Mouse (Mus musculus): ENCODE measurements around the gene Atf3. TPM values are rescaled to one million over a fixed set of nuclear protein-coding genes. Genes with fewer than 3 reads are reported as not detected.

Gene Atf3
- polyA plus RNA-seq, 1 experiment: 59.6 TPM

DNA sequence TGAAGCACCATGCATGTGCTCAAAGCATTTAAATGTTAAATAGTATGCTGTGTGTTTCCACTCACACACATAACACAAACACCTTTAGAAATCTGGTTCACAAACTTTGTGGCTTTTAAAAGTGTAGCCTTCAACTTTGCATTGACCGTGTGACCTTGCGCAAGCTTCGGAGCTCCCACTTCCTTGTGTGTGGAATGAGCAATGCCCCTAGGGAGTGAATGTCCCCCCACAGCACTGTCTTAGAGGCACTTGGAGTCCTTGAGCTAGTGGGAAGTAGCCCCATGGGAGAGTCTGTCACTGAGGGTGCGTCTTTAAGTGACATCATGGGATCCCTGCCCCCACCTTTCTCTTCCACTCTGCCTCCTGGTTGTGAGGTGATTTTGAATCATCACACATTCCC is 51.6 kb downstream of the Atf3 start:
- H3K27me3 ChIP-seq (ENCODE audit: control insufficient read depth, insufficient read depth, insufficient read length): peaks cover 25% of the 10 kb centered on the region
- TF ChIP-seq POLR2A (IDR thresholded peaks at IDR 0.05; ENCODE audit: insufficient read length, low read depth) (no peak), MAX (IDR thresholded peaks at IDR 0.05; ENCODE audit: low read depth) (no peak), POLR2AphosphoS2 (IDR thresholded peaks at IDR 0.05; ENCODE audit: insufficient read length, low read depth) (no peak), USF1 (IDR thresholded peaks at IDR 0.05; ENCODE audit: low read depth) (no peak), MYOD1 (IDR thresholded peaks at IDR 0.05; ENCODE audit: control insufficient read depth in 1 of 3, insufficient read length in 2 of 3, low read depth in 2 of 3) (no peak), TCF12 (IDR thresholded peaks at IDR 0.05; ENCODE audit: insufficient read depth, poor library complexity, severe bottlenecking) (no peak), E2F4 (IDR thresholded peaks at IDR 0.05; ENCODE audit: insufficient read depth) (no peak), REST (IDR thresholded peaks at IDR 0.05; ENCODE audit: insufficient read depth, insufficient read length) (no peak)
- H3K36me3 ChIP-seq (ENCODE audit: control insufficient read depth, insufficient read depth): peaks cover 23% of the 10 kb centered on the region
- H3ac ChIP-seq (ENCODE audit: control insufficient read depth, insufficient read length): no peak overlapping the region
- H3K79me2 ChIP-seq (ENCODE audit: control insufficient read depth, insufficient read depth): no peaks in the 10 kb centered on the region
- no peak overlapping the region for H3K4me2 ChIP-seq (ENCODE audit: low read depth)
- no peak overlapping the region for H3K4me3 ChIP-seq

DNA sequence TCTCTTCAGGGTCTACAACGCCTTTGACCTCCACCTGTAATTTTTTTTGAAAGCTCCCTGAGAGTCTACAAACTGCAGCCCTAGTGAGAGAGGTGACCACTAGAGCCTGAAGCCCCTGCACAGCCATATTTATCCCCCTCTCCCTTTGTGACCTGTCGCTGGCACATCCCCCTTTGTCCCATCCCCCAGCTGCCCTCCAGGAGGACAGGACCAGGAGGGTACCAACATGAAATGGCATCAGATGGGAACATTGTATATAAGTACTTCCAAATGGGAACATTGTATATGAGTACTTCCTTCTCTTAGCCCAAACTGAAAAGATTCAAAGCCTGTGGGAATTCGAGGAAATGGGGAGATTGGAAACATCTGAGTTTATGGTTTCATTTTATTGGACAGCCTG is 53.1 kb downstream of the Atf3 start, which contains the start of gene Fam71a:
Gene Fam71a, minus strand, starts transcription at position 101 of the 400 bp plus-strand sequence.
- H3K36me3 ChIP-seq (ENCODE audit: control insufficient read depth, insufficient read depth): peaks cover 9% of the 10 kb centered on the region
- H3K4me2 ChIP-seq (ENCODE audit: low read depth): no peak within 1 kb of the TSS
- H3ac ChIP-seq (ENCODE audit: control insufficient read depth, insufficient read length): no peak within 1 kb of the TSS
- no peak for TF ChIP-seq MYOD1 (IDR thresholded peaks at IDR 0.05; ENCODE audit: control insufficient read depth in 1 of 3, insufficient read length in 2 of 3, low read depth in 2 of 3)
- TF ChIP-seq E2F4 (IDR thresholded peaks at IDR 0.05; ENCODE audit: insufficient read depth): no peak
- no peak for TF ChIP-seq POLR2AphosphoS2 (IDR thresholded peaks at IDR 0.05; ENCODE audit: insufficient read length, low read depth)
- no peak for TF ChIP-seq TCF3 (IDR thresholded peaks at IDR 0.05; ENCODE audit: insufficient read length, low read depth)
- TF ChIP-seq USF1 (IDR thresholded peaks at IDR 0.05; ENCODE audit: low read depth): no peak
- no peak for TF ChIP-seq MAX (IDR thresholded peaks at IDR 0.05; ENCODE audit: low read depth)
- TF ChIP-seq SRF (IDR thresholded peaks at IDR 0.05; ENCODE audit: control insufficient read depth, insufficient read length, low read depth): no peak
- no peak for TF ChIP-seq MYOG (IDR thresholded peaks at IDR 0.05; ENCODE audit: control insufficient read depth in 1 of 3, insufficient read depth in 1 of 3, insufficient read length in 2 of 3, low read depth in 2 of 3)
- peaks cover 25% of the 10 kb centered on the region for H3K27me3 ChIP-seq (ENCODE audit: control insufficient read depth, insufficient read depth, insufficient read length)
- no peaks in the 10 kb centered on the region for H3K79me2 ChIP-seq (ENCODE audit: control insufficient read depth, insufficient read depth)
- H3K4me3 ChIP-seq: no peak within 1 kb of the TSS

DNA sequence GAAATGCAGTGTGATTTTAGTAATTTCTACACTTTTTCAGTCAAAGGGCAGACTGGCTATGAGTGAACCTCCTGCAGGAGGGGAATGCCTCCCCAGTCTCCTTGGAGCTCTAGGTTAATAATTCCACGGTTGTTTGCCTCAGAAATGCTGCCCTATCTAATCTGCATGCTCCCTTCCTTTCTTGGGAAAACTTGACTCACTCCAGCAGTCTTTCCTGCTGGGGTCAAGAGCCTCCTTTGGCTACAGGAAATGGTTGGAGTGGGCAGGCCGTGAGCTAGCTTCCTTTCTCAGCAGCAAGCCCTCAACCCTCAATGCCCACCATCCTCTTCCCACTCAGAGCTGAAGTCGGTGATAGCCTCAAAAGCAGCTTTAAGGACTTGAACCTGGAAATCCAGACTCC is 63.5 kb downstream of the Atf3 start:
- Histone ChIP-seq H3K36me3 (ENCODE audit: control insufficient read depth, insufficient read depth) (no peaks in the 10 kb centered on the region), H3ac (ENCODE audit: control insufficient read depth, insufficient read length) (no peak overlapping the region), H3K4me2 (ENCODE audit: low read depth) (no peak overlapping the region), H3K79me2 (ENCODE audit: control insufficient read depth, insufficient read depth) (no peaks in the 10 kb centered on the region), H3K27me3 (ENCODE audit: control insufficient read depth, insufficient read depth, insufficient read length) (peaks cover 26% of the 10 kb centered on the region), H3K4me3 (no peak overlapping the region)
- TF ChIP-seq POLR2A (IDR thresholded peaks at IDR 0.05; ENCODE audit: insufficient read length, low read depth) (no peak), MYOG (IDR thresholded peaks at IDR 0.05; ENCODE audit: control insufficient read depth in 1 of 3, insufficient read depth in 1 of 3, insufficient read length in 2 of 3, low read depth in 2 of 3) (no peak), SRF (IDR thresholded peaks at IDR 0.05; ENCODE audit: control insufficient read depth, insufficient read length, low read depth) (no peak), MYOD1 (IDR thresholded peaks at IDR 0.05; ENCODE audit: control insufficient read depth in 1 of 3, insufficient read length in 2 of 3, low read depth in 2 of 3) (no peak), E2F4 (IDR thresholded peaks at IDR 0.05; ENCODE audit: insufficient read depth) (no peak), TCF12 (IDR thresholded peaks at IDR 0.05; ENCODE audit: insufficient read depth, poor library complexity, severe bottlenecking) (no peak), USF1 (IDR thresholded peaks at IDR 0.05; ENCODE audit: low read depth) (no peak), POLR2AphosphoS2 (IDR thresholded peaks at IDR 0.05; ENCODE audit: insufficient read length, low read depth) (no peak), MAX (IDR thresholded peaks at IDR 0.05; ENCODE audit: low read depth) (no peak), TCF3 (IDR thresholded peaks at IDR 0.05; ENCODE audit: insufficient read length, low read depth) (no peak), REST (IDR thresholded peaks at IDR 0.05; ENCODE audit: insufficient read depth, insufficient read length) (no peak), CEBPB (IDR thresholded peaks at IDR 0.05; ENCODE audit: insufficient read depth, poor library complexity, severe bottlenecking) (no peak)

DNA sequence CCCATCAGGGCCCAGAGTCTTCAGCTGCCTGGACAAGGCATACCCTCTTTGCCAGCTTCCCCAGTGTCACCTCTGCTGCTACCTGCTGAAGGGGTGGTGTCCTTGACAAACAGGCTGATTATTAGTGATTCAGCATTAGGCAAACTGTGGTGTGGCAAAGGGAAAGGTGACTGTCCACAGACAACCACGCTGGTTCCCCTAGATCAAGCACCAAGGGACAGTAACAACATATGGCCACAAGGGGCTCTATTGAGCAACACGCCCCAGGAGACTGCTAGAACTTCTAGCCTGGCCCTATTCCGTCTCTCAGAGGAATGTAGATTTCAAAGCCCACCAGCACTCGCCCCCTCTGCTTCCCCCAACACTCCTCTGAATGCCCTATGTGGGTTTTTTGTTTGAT is 64.8 kb downstream of the Atf3 start:
- TF ChIP-seq CEBPB (IDR thresholded peaks at IDR 0.05; ENCODE audit: insufficient read depth, poor library complexity, severe bottlenecking): no peak
- TF ChIP-seq MYOG (IDR thresholded peaks at IDR 0.05; ENCODE audit: control insufficient read depth in 1 of 3, insufficient read depth in 1 of 3, insufficient read length in 2 of 3, low read depth in 2 of 3): no peak
- no peak for TF ChIP-seq USF1 (IDR thresholded peaks at IDR 0.05; ENCODE audit: low read depth)
- no peak for TF ChIP-seq REST (IDR thresholded peaks at IDR 0.05; ENCODE audit: insufficient read depth, insufficient read length)
- no peak for TF ChIP-seq TCF12 (IDR thresholded peaks at IDR 0.05; ENCODE audit: insufficient read depth, poor library complexity, severe bottlenecking)
- TF ChIP-seq MAX (IDR thresholded peaks at IDR 0.05; ENCODE audit: low read depth): no peak
- no peak for TF ChIP-seq POLR2AphosphoS2 (IDR thresholded peaks at IDR 0.05; ENCODE audit: insufficient read length, low read depth)
- no peak for TF ChIP-seq E2F4 (IDR thresholded peaks at IDR 0.05; ENCODE audit: insufficient read depth)
- TF ChIP-seq TCF3 (IDR thresholded peaks at IDR 0.05; ENCODE audit: insufficient read length, low read depth): no peak
- no peak for TF ChIP-seq MYOD1 (IDR thresholded peaks at IDR 0.05; ENCODE audit: control insufficient read depth in 1 of 3, insufficient read length in 2 of 3, low read depth in 2 of 3)
- TF ChIP-seq POLR2A (IDR thresholded peaks at IDR 0.05; ENCODE audit: insufficient read length, low read depth): no peak
- no peak for TF ChIP-seq SRF (IDR thresholded peaks at IDR 0.05; ENCODE audit: control insufficient read depth, insufficient read length, low read depth)

More for the DNA sequence above, 64.8 kb downstream of the Atf3 start:
- no peak overlapping the region for H3K4me2 ChIP-seq (ENCODE audit: low read depth)
- H3K4me3 ChIP-seq: no peak overlapping the region
- no peaks in the 10 kb centered on the region for H3K79me2 ChIP-seq (ENCODE audit: control insufficient read depth, insufficient read depth)
- peaks cover 20% of the 10 kb centered on the region for H3K27me3 ChIP-seq (ENCODE audit: control insufficient read depth, insufficient read depth, insufficient read length)
- no peaks in the 10 kb centered on the region for H3K36me3 ChIP-seq (ENCODE audit: control insufficient read depth, insufficient read depth)
- H3ac ChIP-seq (ENCODE audit: control insufficient read depth, insufficient read length): no peak overlapping the region
